Mouse (Mus musculus) layer of hippocampus, postnatal 10 days (tissue): ENCODE measurements around the gene Ppm1g. TPM values are rescaled to one million over a fixed set of nuclear protein-coding genes. Genes with fewer than 3 reads are reported as not detected.
A peak's percentile ranks its signal among the peaks of the same experiment; 100 is the strongest.
"Not testable (repeated sequence)": the region's sequence is repeated elsewhere in the genome, so short reads cannot be mapped to it uniquely, and the experiment has no call there.

Source experiments
- DNase-seq, 2 experiments: peaks; one replicate each; pipeline ENCODE4 v3.0.0; 2021; ENCODE audit warnings: low spot score in 2 of 2
- total RNA-seq, 2 experiments: library from RNA; stranded (reverse); gene quantifications; 2 replicates each; pipeline ENCODE4 v1.2.3; 2021

Gene Ppm1g
- total RNA-seq, 2 experiments from 2014 or later, result 102 to 107 TPM

DNA sequence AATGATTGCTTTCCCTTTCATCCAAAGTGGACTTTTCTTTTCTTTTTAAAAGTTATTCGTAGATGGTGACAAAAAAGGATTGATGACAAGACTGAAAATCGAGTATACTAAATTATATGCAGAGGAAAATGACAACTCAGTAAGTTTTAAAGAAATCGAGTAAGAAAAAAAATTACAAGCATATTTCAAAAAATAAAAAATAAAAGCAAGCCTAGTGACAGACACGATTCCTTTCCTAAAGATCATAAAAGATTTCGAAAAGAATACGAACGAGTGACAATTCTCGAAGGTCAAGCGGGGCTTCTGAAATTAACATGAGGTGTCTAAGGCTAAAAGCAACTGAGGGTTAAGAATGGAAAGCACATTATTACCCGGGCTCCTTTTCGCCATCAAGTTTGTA, 1.0 kb downstream of the Ppm1g start:
- no peak for DNase-seq

DNA sequence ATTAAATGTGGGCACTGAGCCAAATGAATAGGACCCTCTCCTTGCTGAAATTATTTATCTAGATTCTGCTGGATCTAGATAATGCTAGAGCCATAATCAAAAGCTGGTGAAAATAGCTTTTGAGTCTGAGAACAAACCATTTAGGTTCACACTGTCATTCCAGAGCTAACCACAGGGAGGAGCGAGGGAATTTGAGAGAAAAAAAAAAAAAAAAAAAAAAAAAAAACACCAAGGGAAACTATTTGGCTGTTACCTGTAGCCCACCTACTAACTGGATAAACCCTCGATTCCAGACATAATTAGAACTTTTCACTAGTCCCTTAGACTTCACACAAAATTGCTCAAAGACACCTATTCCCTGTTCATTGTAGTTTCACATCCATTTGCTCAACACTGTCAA, 1.4 kb downstream of the Ppm1g start:
- peak in 1 of 2 experiments; percentile 23 for DNase-seq

DNA sequence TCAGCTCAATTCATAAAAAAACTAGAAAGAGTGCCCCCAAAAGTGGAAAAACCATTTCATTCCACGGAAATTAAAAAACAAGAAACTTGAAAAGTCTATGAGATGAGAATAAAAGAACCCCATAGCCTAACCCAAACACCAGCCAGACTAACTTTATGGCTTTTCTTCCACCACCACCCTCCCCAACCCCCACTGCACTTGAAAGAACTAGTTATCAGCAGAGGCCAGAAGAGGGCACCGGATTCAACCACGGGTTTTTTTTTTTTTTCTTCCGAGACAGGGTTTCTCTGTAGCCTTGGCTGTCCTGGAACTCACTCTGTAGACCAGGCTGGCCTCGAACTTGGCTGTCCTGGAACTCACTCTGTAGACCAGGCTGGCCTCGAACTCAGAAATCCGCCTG, 2.2 kb downstream of the Ppm1g start:
- no peak for DNase-seq

DNA sequence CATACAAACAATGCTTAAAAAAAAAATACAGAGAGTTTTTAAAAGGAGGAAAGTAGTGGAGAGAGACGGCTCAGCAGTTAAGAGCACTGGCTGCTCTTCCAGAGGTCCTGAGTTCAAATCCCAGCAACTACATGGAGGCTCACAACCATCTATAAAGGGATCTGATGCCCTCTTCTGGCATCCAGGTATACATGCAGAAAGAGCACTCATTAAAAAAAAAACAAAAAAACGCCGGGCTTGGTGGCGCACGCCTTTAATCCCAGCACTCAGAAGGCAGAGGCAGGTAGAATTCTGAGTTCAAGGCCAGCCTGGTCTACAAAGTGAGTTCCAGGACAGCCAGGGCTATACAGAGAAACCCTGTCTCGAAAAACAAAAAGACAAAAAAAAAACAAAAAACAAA, 3.9 kb downstream of the Ppm1g start:
- not testable (repeated sequence) for DNase-seq

DNA sequence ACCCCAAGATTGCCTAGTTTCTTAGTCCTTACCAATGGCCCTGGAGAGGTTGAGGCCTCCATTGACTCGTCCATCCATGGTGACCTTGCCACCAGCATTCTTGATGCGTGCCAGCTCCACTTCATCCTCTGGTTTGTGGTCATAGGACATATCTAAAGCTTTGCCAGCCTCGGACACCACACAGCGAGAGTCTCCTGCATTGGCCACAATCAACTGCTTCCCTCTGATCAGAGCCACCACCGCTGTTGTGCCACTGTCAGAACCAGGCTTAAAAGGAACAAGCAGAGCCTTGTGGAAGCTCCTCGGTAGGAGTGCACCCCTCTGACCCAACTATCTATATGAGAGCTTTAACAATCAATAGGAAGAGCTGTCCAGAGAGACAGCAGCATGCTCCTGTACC, 16.1 kb downstream of the Ppm1g start:
- no peak for DNase-seq

DNA sequence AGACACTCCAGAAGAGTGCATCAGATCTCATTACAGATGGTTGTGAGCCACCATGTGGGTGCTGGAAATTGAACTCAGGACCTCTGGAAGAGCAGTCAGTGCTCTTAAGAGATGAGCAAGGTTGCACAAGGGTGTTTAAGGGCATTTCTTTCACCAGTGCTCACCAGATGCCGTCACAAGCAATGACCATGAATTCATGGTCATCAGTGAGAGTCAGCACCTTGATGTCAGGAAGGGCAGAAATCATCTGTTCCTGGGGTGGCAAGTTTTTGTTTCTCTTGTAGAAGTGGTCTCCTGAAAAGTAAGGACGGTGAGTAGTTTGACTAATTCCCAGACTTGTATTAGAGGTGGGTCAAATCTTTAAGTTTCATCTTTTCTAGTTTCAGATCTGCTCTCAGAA, 16.6 kb downstream of the Ppm1g start:
- no peak for DNase-seq

DNA sequence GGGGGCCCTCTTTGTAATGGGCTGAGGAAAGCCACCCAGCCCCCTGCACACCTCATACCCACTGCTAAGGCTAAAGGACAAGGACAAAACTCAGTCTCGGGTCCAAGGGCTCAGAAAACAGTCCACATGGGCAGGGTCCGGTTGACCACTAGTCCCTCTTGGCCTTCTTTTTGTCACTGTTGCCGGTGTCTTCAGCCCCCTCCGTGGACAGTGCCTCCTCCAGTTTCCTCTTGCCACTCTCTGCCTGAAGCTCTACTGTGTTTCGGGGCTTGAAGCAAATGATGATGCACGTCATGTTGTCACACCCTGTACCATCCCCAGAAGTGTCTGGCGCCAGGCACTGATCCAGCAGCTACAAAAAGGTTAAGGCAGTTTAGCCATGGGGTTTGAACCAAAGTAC, 17.6 kb downstream of the Ppm1g start:
- DNase-seq, result no peak

DNA sequence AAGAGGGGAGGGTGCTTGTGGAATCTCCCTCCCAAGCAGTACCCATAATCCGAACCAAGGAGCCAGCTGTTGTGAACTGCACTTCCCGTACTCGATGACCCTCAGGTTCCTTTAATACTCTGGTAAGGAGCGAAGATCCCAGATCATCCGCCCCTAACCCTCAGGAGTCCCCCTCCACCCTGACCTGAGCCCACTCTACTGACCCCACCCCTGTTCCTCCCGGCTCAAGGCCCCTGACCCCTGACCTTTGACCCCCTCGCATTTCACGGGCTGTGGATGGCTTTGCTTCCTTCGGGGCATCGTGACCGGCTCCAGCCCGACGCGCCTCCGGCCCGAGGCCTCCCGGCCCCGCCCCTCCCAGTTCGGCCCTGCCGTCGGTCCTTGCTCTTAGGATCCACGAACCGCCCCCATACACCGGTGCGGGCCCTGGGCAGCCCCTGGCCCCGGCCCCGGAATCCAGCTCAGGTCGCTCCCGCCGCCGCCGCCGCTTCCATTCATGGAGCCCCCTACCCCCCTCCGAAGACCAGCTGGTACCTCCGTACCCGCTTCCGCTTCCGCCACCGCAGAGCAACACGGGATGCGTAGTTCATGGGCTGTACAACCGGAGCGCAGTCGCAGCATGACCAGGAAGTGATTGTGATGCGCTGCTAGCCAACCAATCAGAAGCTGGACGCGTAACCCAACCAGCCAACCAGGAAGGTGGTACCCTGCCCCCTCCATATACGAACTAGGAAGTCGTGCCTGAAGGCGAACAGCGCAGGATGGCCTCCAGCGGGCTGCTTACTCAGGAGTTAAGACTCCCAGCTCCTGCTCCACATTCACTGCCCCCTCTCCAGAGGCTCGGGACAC, 18.5 kb downstream of the Ppm1g start, which contains the start of gene Zfp513:
Zfp513 (minus strand) TSS at position 562 of the 849 bp plus-strand sequence.
- peak; percentile 94 to 95 for DNase-seq

DNA sequence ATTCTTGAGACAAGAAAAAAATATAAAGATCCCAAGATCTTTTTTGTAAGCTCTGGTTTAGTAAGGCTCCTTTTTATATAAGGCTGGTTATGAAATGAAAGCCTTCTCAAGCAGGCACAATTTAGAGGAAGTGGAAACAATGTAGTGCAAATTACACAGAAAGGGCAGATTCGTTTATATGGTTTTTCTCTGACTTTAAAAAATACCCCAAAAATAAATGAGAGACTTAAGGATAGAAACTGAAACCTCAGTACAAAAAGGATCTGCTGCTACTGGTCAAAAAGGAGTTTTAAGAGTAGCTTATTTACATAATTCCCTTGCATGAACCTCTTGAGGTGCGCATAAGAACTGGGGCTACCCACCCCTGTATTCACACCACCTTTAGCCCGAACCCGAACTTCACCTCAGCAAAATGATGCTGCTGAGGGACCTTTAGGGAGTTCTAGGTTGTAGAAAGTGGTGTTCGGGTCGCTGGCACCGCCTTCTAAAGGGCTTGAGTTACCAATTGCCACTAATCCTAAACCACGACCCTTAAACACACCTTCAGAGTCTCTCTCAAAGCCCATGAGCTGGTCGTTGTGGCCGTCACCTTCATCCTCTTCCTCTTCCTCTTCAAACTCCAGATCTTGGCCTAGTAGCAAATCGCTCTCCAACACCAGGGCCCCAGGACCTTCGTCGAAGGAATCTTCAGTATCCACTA, 19.3 kb downstream of the Ppm1g start:
- no peak for DNase-seq

DNA sequence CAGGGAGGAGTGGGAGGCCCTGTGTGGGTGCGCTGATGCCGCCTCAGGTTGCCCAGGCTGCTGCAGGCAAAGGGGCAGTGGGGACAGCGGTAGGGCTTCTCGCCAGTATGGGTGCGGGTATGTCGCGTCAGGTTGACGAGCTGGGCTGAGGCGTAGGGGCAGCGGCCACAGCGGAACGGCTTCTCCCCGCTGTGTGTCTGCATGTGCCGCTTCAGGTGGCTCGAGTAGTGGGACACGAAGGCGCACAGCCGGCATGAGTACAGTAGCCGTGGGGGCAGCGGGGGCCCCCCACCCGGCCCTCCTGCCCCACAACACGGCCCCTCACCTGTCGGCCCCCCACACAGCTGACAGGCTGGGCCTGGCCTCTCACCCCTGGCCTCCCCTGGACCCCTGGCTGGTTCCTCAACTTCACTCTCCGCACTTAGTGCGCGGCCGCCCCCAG, 20.1 kb downstream of the Ppm1g start:
- DNase-seq, result peak; percentile 31 to 41

DNA sequence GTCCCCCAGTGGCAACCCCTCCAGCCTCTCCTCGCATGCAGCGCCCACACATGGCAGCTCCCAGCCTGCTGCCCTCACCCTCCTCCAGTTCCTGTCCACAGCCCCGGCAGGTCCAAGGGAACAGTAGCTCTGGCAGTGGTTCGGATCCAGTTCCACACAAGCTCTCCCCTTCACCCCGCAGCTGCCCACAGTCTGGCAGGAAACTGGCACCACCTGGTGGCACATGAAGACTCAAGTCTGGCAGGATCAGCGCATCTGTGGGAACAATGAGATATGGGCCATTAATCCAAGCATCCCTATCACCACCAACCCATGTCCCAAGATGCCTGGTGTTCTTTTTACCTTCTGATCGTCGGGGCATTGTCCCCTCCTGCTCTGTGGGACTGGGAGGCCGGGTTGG, 20.6 kb downstream of the Ppm1g start:
- DNase-seq, result peak; percentile 40 to 52

DNA sequence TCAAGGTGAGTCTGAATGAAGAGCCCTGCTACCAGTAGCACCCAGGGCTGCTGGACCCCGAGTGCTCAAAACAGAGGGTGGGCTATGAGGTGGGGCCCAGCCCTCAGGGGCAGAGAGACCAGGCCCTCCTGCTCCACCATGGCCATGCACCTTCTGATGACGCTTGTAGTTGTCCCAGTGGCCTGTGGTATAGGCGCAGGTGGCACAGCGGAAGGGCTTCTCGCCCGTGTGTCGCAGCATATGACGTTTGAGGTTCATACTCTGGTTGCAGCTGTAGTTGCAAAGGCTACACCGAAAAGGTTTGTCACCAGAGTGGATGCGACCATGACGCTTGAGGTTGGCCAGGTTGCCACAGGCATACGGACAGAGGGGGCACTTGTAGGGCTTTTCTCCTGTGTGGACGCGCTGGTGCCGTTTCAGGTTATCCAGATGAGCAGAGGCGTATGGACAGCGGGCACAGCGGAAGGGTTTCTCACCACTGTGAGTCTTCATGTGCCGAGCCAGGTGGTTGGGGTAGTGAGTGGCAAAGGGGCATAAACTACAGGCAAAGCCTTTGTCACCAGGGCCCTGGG, 21.1 kb downstream of the Ppm1g start:
- no peak for DNase-seq

DNA sequence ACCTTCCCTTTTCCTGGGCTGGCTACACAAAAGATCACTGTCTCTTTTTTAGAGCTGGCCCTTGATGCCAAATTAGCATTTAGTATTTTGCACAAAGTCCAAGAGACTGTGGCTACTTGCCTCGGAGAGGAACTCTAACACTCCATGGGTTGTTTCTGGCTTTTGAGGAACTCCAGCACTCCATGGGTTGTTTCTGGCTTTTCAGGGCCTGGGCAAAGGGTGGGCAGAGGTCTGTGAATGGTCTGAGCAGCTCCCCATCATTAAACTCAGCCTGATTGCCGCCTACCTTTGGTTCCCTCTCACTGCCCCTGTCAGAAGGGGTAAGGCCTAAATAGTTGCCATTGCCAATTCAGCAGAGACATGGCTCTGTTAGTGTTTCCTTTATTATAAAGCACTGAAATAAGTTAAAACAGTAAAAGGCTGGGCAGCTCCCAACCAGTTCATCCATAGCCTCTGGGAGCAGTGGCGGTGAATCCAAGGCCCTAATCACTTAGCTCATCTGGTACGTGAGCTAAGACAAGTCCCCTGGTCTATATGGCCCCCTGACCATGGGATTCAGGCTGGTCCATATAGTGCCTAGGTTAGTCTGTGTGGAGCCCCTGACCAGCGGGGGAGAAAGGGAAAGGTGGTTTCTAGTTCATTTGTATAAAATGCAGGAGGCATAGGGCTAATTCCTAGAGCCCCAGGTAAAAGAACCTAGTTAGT, 21.7 kb downstream of the Ppm1g start:
- DNase-seq, result no peak

DNA sequence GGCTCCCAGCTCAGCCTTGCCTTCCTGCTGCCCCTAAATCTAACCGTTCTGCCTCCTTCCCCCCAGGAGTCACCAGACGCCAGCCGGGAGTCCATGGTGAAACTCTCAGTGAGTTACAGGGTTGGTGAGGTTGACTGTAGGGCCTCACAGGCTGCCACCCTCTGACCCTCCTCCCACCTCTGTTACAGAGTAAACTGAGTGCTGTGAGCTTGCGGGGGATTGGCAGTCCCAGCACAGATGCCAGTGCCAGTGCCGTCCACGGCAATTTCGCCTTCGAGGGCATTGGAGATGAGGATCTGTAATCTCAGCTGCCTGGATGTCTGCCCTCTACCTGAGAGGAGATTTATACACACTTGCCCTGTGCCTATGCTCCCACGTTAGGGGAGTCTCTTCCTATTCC, 22.3 kb downstream of the Ppm1g start:
- DNase-seq, result no peak

DNA sequence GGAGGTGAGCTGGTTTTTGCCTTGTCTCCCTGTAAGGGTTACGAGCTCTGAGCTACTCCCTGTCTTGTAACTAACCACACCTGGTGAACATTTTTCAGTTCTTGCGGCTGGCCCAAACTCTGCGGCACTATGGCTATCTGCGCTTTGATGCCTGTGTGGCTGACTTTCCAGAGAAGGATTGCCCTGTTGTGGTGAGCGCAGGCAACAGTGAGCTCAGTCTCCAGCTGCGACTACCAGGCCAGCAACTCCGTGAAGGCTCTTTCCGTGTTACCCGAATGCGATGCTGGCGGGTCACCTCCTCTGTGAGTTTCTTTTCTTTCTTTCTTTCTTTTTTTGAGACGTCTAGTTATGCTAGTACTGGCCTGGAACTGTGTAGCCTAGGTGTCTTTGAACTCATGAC, 23.4 kb downstream of the Ppm1g start:
- no peak for DNase-seq

DNA sequence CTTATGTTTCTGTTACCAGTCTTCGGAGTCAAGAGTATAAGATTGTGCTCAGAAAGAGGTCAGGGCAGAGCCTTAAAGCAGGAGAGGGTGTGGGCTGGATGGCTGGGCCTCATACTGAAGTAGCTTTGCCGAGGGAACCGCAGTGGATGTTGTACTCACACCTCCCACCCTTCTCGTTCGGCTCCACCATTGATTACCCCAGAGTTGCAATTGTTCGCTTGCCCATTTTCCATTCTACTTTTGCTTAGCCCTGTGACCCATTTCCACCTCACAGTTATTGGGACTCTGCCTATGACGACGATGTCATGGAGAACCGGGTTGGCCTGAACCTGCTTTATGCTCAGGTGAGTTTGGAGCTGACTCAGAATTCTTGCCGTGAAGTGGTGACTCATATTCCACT, 24.3 kb downstream of the Ppm1g start:
- DNase-seq, result no peak

DNA sequence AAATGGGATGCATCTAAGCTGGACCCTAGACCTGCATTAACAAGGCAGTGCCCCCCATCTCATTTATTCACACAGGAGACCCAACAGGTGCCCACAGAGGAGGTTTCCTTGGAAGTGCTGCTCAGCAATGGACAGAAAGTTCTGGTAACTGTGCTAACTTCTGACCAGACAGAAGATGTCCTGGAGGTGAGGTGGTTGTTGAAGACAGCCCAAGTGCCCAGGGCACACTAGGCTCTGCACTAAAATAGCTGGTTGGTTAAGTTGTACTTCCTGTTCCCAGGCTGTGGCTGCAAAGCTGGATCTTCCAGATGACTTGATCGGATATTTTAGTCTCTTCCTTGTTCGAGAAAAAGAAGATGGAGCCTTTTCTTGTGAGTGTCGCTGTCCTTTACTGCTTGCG, 24.8 kb downstream of the Ppm1g start:
- DNase-seq, result no peak

DNA sequence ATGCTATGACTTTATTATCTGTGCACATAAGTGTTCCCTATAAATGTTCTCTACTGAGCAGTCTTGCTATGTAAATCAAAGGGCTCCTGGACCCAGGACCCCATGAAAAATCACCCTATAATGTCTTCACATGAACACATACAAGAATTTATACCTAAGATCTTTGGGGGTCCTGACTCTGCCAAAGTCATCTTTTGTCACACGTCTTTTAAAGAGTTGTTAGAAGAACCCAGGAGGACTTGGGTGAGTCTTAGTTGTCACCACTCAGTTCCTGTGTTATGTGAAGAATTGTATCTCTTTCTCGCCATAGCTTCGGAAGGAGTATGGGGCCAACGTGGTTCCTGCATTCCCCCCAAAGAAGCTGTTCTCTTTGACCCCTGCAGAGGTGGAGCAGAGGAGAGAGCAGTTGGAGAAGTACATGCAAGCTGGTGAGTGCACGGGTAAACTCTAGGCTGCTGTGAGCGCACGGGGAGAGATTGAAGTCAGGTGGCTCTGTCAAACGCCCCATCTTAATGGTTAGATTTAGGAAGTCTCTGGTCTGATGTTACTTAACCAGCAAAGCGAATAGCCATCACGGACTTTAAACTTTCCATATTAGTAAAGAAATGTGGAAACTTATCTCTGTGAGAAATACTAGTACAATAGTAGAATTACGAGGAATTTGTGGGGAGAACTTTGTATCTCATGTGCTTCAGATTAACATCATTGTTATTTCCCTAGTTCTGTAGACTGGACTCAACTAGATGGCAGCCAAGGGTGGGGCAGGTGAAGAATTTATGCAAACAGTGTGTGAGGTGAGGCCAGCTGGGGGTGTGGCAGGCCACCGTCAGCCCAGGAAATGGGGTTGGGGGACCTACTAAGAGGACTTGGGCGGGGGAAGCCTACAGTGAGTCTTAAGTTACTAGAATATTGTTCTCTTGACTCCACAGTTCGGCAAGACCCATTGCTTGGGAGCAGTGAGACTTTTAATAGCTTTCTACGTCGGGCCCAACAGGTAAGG, 25.7 kb downstream of the Ppm1g start:
- no peak for DNase-seq

DNA sequence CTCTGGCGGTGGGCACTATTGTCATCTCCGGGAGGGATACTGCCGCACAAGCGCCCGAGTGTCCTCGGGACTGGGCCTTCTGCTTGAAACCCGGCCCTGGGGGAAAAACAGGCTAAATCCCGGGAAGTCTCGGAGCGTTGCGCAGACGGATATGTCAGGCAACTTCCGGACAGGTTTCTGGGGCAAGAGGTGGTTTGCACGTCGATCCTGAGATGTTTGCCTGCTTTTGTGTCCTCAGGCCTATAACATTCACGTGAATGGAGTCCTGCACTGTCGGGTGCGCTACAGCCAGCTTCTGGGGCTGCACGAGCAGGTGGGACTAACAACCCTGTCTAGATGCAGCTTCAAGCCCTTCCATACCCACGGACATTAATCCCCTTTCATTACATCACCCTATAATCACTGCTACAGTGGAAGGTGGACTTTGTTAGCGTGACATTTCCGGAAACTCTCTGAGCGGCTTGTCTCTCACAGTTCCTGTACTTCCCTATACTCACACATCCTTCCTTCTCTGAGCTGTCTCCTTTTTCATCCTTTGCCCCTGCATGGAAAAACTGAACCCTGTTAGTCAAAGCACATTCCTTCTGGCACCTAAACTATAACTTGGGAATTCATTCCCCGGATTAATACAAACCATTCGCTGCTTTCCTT, 26.7 kb downstream of the Ppm1g start:
- DNase-seq, result no peak
